Mouse (Mus musculus): ENCODE data around the gene Prmt2. TPM values are rescaled to one million over a fixed set of nuclear protein-coding genes. Genes with fewer than 3 reads are reported as not detected.

Gene Prmt2
- polyA plus RNA-seq, 1 experiment, result 287 TPM

- no peak for DNase-seq (ENCODE audit: low read depth)
- no peak for TF ChIP-seq POLR2A (IDR thresholded peaks at IDR 0.05; ENCODE audit: borderline replicate concordance, extremely low read depth, insufficient read depth, insufficient read length, poor library complexity, severe bottlenecking)
- no peak for TF ChIP-seq CTCF (IDR thresholded peaks at IDR 0.05; ENCODE audit: borderline replicate concordance, extremely low read depth, insufficient read depth, insufficient read length)
These were observed 79.7 kb downstream of the Prmt2 start for GRCm38 (mm10) chr10:76158009-76158408.

- no peak for TF ChIP-seq POLR2A (IDR thresholded peaks at IDR 0.05; ENCODE audit: borderline replicate concordance, extremely low read depth, insufficient read depth, insufficient read length, poor library complexity, severe bottlenecking)
- TF ChIP-seq CTCF (IDR thresholded peaks at IDR 0.05; ENCODE audit: borderline replicate concordance, extremely low read depth, insufficient read depth, insufficient read length), result no peak
- DNase-seq (ENCODE audit: low read depth), result no peak
These were observed 80.1 kb downstream of the Prmt2 start for GRCm38 (mm10) chr10:76157528-76157927.

Other genes with a start within 250 kb of the Prmt2 start
- 10.8 and 12.3 TPM in 2 replicates for gene Zfp280b, start 205.2 kb downstream of the Prmt2 start, polyA plus RNA-seq (2012; rRNA removed)
- not detected in 2 replicates for gene Slc5a4b, start 126.9 kb downstream of the Prmt2 start, polyA plus RNA-seq (2012; rRNA removed)
- 0.18 and 0.37 TPM in 2 replicates for gene Slc5a4a, start 90.4 kb downstream of the Prmt2 start, polyA plus RNA-seq (2012; rRNA removed)
- gene S100b, start 16.0 kb upstream of the Prmt2 start, polyA plus RNA-seq (2012; rRNA removed), result 0.62 and 1.8 TPM in 2 replicates
- gene Dip2a, start 107.4 kb upstream of the Prmt2 start, polyA plus RNA-seq (2012; rRNA removed), result 38.3 and 43.2 TPM in 2 replicates
- gene AC141477.1, start 202.6 kb upstream of the Prmt2 start, polyA plus RNA-seq (2012; rRNA removed), result not detected in 2 replicates
- 20.7 and 30.5 TPM in 2 replicates for gene Pcnt, start 204.9 kb upstream of the Prmt2 start, polyA plus RNA-seq (2012; rRNA removed)
- gene 2610028H24Rik, start 211.2 kb upstream of the Prmt2 start, polyA plus RNA-seq (2012; rRNA removed), result not detected in 2 replicates
- 59.7 and 61.8 TPM in 2 replicates for gene Mcm3ap, start 231.1 kb upstream of the Prmt2 start, polyA plus RNA-seq (2012; rRNA removed)
- gene Ybey, start 231.2 kb upstream of the Prmt2 start, polyA plus RNA-seq (2012; rRNA removed), result 3.7 and 4.3 TPM in 2 replicates

Measured in brain, embryonic 14.5 days (tissue).